Mouse (Mus musculus) midbrain, embryonic 10.5 days (tissue): ENCODE measurements around the gene Efhd1. TPM values are rescaled to one million over a fixed set of nuclear protein-coding genes. Genes with fewer than 3 reads are reported as not detected.
A peak's percentile ranks its signal among the peaks of the same experiment; 100 is the strongest.

Source experiments
- DNase-seq: peaks from one replicate; pipeline ENCODE4 v3.0.0-alpha.2; 2017; ENCODE audit warnings: low spot score
- H3K27ac ChIP-seq: fragments of 300-500 bp; sonication (generic); replicated peaks from 2 replicates; pipeline ENCODE4 v1.5.1; 2016; ENCODE audit warnings: mild to moderate bottlenecking
- H3K27me3 ChIP-seq: fragments of 300-500 bp; sonication (generic); 2 replicates; pipeline ENCODE4 v1.6.1; 2016; ENCODE audit warnings: low read depth, mild to moderate bottlenecking; ENCODE audit not compliant: poor library complexity, severe bottlenecking
- H3K36me3 ChIP-seq: fragments of 300-500 bp; sonication (generic); 2 replicates; pipeline ENCODE4 v1.6.1; 2016; ENCODE audit warnings: mild to moderate bottlenecking, moderate library complexity
- H3K4me1 ChIP-seq: fragments of 300-500 bp; sonication (generic); 2 replicates; pipeline ENCODE4 v1.6.1; 2016
- H3K4me3 ChIP-seq: fragments of 300-500 bp; sonication (generic); 2 replicates; pipeline ENCODE4 v1.5.1; 2016; ENCODE audit warnings: mild to moderate bottlenecking, moderate library complexity
- H3K9me3 ChIP-seq: fragments of 300-500 bp; sonication (generic); replicated peaks from 2 replicates; pipeline ENCODE4 v1.6.1; 2016; ENCODE audit warnings: mild to moderate bottlenecking
- whole genome bisulfite sequencing: fragments of 180-500 bp; shearing (Covaris S2); methylation state at CpG from one replicate; pipeline ENCODE4 v1.1.7; 2016; 5-methylcytosine and 5-hydroxymethylcytosine counted together
- polyA plus RNA-seq: library from polyadenylated mRNA; unstranded; fragments of >200 nt; fragmentation: Nextera tagmentation; extraction: Ambion mirVana; gene quantifications from 2 replicates; pipeline ENCODE4 v1.2.1, GENCODE M21; 2016

Gene Efhd1
- polyA plus RNA-seq, 1 experiment from 2014 or later: 0.64 TPM

DNA sequence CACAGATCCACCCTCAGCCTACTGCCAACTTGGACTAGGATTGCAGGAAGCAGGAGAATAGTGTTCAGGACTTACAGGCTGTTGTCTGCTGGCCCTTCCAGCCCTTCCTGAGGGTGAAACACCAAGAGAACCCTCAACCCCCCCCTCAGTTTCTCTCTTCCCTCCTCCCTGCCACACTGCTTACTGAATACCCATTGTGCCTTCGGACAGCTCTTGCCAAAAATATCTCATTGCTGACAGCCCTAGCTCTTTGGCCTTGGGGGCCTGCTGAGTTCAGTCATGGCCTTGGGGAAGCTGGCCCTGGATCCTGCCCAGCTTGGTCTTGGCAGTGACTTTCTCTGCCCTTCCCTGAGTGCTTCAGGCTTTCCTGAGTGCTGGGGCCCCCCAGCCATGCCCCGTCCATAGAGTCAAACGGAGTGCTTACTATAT, 9.4 kb downstream of the Efhd1 start:
- H3K27ac ChIP-seq: no peak overlapping the region; the same call in 1 of the 2 replicates

GRCm38 (mm10) chr1:87274134-87274533, 10.0 kb downstream of the Efhd1 start:
- 80% methylated on average over 4 of the region's 4 CpGs for WGBS
- H3K4me3 ChIP-seq: no peak overlapping the region
- H3K27me3 ChIP-seq: peaks cover 31% of the 10 kb centered on the region
- no peaks in the 10 kb centered on the region for H3K9me3 ChIP-seq
- H3K36me3 ChIP-seq: no peaks in the 10 kb centered on the region
- H3K4me1 ChIP-seq: peaks cover 29% of the 10 kb centered on the region
- no peak overlapping the region for H3K27ac ChIP-seq
- no peak for DNase-seq

More for the DNA sequence above, 9.4 kb downstream of the Efhd1 start:
- DNase-seq: no peak
- Histone ChIP-seq H3K4me3 (no peak overlapping the region), H3K4me1 (peaks cover 29% of the 10 kb centered on the region), H3K36me3 (no peaks in the 10 kb centered on the region), H3K9me3 (no peaks in the 10 kb centered on the region), H3K27me3 (peaks cover 37% of the 10 kb centered on the region)
- 84% methylated on average over 3 of the region's 3 CpGs for WGBS

DNA sequence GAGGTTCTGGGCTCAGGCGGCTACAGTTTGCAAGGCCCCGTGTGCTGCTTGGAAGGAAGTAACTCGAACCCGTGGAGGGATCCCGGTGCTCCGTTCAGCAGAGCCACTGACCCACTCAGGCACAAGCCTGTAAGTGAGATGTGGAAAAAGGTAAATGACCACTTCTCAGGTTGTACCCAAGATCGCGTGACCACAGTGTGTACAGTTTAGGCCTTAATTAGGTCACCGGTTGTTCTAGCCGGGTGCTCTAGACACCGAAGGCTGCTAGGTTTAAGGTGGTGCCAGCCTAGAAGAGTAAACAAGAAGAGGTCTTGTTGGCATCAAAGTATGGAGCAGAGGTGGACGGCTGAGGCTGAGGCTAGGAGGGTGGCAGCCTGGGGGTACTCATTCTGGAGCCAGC, 11.0 kb downstream of the Efhd1 start:
- DNase-seq: no peak
- Histone ChIP-seq H3K4me3 (no peak overlapping the region), H3K36me3 (no peaks in the 10 kb centered on the region), H3K27me3 (peaks cover 21% of the 10 kb centered on the region), H3K9me3 (no peaks in the 10 kb centered on the region), H3K27ac (no peak overlapping the region), H3K4me1 (peaks cover 22% of the 10 kb centered on the region)
- 89% methylated on average over 12 of the region's 12 CpGs for WGBS

DNA sequence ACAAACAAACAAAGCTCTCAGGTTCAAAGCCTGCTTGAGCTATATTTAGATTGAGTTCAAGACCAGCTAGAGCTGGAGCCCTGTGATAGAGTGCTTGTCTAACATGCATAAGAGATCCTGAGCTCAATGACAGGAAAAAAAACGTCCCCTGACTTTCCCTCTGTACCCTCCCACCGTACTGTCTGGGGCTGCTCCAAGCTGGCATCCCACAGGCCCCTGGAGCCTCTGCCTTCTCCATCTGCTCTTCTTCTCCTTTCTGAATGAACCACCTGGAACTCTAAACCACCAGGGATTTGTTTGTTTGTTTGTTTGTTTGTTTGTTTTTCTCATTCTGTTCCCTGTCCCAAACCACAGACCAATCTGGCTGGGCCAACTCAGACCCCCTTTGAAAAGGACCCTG, 11.9 kb downstream of the Efhd1 start:
- peaks cover 15% of the 10 kb centered on the region for H3K27me3 ChIP-seq
- no peaks in the 10 kb centered on the region for H3K36me3 ChIP-seq
- H3K4me3 ChIP-seq: no peak overlapping the region
- H3K4me1 ChIP-seq: peaks cover 12% of the 10 kb centered on the region
- H3K9me3 ChIP-seq: no peaks in the 10 kb centered on the region
- H3K27ac ChIP-seq: no peak overlapping the region
- WGBS: 62% methylated on average over 2 of the region's 2 CpGs
- DNase-seq: no peak

GRCm38 (mm10) chr1:87280281-87280680, 16.1 kb downstream of the Efhd1 start:
- Histone ChIP-seq H3K9me3 (no peaks in the 10 kb centered on the region), H3K4me3 (no peak overlapping the region), H3K27ac (no peak overlapping the region), H3K4me1 (peaks cover 7% of the 10 kb centered on the region), H3K27me3 (0 out of 2 replicates have a peak, but pooled peaks cover 4% of the 10 kb centered on the region), H3K36me3 (no peaks in the 10 kb centered on the region)
- WGBS: 86% methylated on average over 5 of the region's 5 CpGs
- no peak for DNase-seq

GRCm38 (mm10) chr1:87281599-87282412, 17.6 kb downstream of the Efhd1 start:
- H3K27me3 ChIP-seq: 0 out of 2 replicates have a peak, but pooled peaks cover 4% of the 10 kb centered on the region
- H3K4me1 ChIP-seq: peaks cover 7% of the 10 kb centered on the region
- WGBS: 24% methylated on average over 20 of the region's 20 CpGs
- DNase-seq: peak; percentile 23
- peaks cover 4% of the 10 kb centered on the region; the same call in 1 of the 2 replicates for H3K9me3 ChIP-seq
- H3K4me3 ChIP-seq: peak overlapping the region; percentile 16; the same call in 1 of the 2 replicates
- H3K27ac ChIP-seq: peak overlapping the region; percentile 65
- no peaks in the 10 kb centered on the region for H3K36me3 ChIP-seq

- H3K36me3 ChIP-seq: no peaks in the 10 kb centered on the region
- 72% methylated on average over 6 of the region's 6 CpGs for WGBS
- peaks cover 7% of the 10 kb centered on the region for H3K4me1 ChIP-seq
- H3K27me3 ChIP-seq: 0 out of 2 replicates have a peak, but pooled peaks cover 4% of the 10 kb centered on the region
- DNase-seq: no peak
- H3K9me3 ChIP-seq: peaks cover 4% of the 10 kb centered on the region; the same call in 1 of the 2 replicates
- H3K27ac ChIP-seq: peak overlapping the region; percentile 65; the same call in 1 of the 2 replicates
- H3K4me3 ChIP-seq: no peak overlapping the region
Observed at GRCm38 (mm10) chr1:87282413-87282788, 18.2 kb downstream of the Efhd1 start.

GRCm38 (mm10) chr1:87283410-87283960, 19.3 kb downstream of the Efhd1 start:
- peaks cover 7% of the 10 kb centered on the region for H3K4me1 ChIP-seq
- 0 out of 2 replicates have a peak, but pooled peaks cover 4% of the 10 kb centered on the region for H3K27me3 ChIP-seq
- peaks cover 4% of the 10 kb centered on the region; the same call in 1 of the 2 replicates for H3K9me3 ChIP-seq
- WGBS: 84% methylated on average over 10 of the region's 10 CpGs
- H3K4me3 ChIP-seq: no peak overlapping the region
- no peaks in the 10 kb centered on the region for H3K36me3 ChIP-seq
- H3K27ac ChIP-seq: no peak overlapping the region
- no peak for DNase-seq

GRCm38 (mm10) chr1:87287105-87287504, 22.9 kb downstream of the Efhd1 start:
- no peaks in the 10 kb centered on the region for H3K27me3 ChIP-seq
- no peak overlapping the region for H3K27ac ChIP-seq
- no peaks in the 10 kb centered on the region for H3K36me3 ChIP-seq
- H3K4me3 ChIP-seq: no peak overlapping the region
- H3K9me3 ChIP-seq: peaks cover 4% of the 10 kb centered on the region; the same call in 1 of the 2 replicates
- DNase-seq: no peak
- peaks cover 2% of the 10 kb centered on the region for H3K4me1 ChIP-seq
- 68% methylated on average over 2 of the region's 2 CpGs for WGBS

DNA sequence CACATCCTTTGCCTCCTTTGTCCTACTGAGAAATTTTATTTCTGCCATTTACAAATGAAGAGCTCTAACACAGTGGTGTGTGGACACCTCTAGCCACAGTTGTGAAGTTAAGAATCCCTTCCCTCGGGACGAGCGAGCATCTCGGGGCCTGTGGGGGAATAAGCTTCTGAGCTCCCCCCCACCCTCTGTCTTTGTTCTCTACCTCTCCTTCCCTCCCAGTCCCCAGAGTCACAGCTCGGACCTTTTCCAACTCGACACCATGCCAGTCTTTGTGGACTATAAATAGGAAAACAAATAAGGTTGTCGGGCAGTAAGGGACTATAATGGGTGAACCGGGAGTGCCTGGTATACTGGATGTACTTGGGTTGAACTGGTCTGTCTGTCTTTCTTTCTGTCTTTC, 27.3 kb downstream of the Efhd1 start:
- Histone ChIP-seq H3K36me3 (no peaks in the 10 kb centered on the region), H3K4me1 (no peaks in the 10 kb centered on the region; the same call in 1 of the 2 replicates), H3K4me3 (no peak overlapping the region), H3K9me3 (no peaks in the 10 kb centered on the region), H3K27ac (no peak overlapping the region), H3K27me3 (no peaks in the 10 kb centered on the region)
- no peak for DNase-seq
- 78% methylated on average over 8 of the region's 8 CpGs for WGBS

DNA sequence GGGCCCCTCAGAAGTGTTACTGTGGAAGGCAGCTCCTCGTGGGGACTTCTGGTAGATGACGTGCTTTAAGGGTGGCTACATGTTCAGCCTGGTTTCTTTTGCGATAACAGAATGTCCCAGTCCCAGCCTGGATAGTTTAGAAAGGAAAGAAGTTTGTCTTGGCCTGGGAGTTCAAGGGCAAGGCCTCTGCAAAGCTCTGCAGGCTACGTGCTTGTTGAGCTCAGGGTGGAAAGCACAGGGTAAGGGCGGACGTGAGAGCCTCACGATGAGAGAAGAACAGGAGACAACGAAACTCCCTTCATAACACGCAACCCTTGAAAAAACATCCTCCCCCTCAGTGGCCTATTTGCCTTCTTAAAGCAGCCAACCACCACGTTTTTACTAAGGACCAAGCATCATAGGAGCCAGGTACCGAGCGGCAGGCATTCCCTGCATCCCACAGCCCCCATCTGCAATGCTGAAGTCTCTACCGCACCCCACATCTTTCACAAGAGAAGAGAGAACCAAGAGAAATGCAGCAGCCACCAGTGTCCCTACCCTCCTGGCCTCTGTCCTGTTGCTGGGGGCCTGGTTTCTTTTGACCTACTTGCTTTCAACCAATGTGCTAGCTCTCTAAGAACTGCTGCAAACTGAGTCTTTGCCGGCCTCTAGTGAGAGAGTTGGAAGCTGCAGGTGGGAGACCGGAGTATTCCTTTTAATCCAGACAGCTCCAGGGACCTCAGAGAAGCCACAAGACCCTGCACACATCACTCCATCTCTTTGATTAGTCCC, 28.4 kb downstream of the Efhd1 start:
- Histone ChIP-seq H3K4me3 (no peak overlapping the region), H3K9me3 (no peaks in the 10 kb centered on the region), H3K27me3 (no peaks in the 10 kb centered on the region), H3K27ac (no peak overlapping the region), H3K36me3 (no peaks in the 10 kb centered on the region), H3K4me1 (no peaks in the 10 kb centered on the region; the same call in 1 of the 2 replicates)
- WGBS: 70% methylated on average over 15 of the region's 15 CpGs
- peak; percentile 25 for DNase-seq

- Histone ChIP-seq H3K27me3 (no peaks in the 10 kb centered on the region), H3K4me1 (no peaks in the 10 kb centered on the region; the same call in 1 of the 2 replicates), H3K27ac (no peak overlapping the region), H3K4me3 (no peak overlapping the region), H3K9me3 (no peaks in the 10 kb centered on the region), H3K36me3 (no peaks in the 10 kb centered on the region)
- DNase-seq: no peak
- 83% methylated on average over 4 of the region's 4 CpGs for WGBS
Observed at GRCm38 (mm10) chr1:87294063-87294710, 30.0 kb downstream of the Efhd1 start.
